Mouse (Mus musculus) frontal cortex, postnatal 10 days (tissue): Measurements from ENCODE around the gene Spop.

Experiments
- DNase-seq, 2 experiments: peaks; one replicate each; pipeline ENCODE4 v3.0.0; 2022; ENCODE audit warnings: low spot score in 2 of 2, mixed read lengths in 1 of 2

The Spop gene

GRCm38 (mm10) chr11:95519996-95520395 is 106.1 kb downstream of the Spop start:
- no peak for DNase-seq

DNA sequence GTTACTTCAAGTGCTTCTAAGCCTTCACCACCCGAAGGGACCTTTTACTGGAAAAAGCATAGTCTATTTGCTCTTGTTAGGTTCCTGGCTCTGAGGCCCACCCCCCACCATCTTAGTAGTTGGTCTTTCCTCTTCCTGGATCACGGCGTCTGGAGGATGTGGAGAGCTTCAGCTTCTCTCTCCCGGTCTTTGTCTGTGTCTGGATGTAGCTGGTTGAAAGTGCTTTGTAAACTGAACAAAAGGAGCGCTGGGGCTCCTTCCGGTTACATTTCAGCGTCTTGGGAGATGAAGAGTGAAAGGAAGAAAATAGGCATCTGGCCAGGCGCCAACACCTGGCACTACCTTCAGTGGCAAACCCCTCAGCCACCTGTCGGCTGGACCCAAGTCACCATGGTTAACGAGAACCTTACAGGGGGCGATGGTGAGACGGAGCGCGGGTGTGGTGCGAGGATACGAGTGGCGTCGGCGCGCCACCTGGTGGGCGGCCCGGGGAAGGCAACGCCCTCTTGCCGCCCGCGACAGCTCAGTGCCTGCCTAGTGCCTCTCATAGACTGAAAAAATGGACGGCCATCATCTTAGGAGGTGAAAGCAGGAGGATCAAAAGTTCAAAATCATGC is 106.7 kb downstream of the Spop start:
- peak; percentile 70 to 83 for DNase-seq

- peak in 1 of 2 experiments; percentile 78 for DNase-seq
Measured at GRCm38 (mm10) chr11:95521563-95521962, 107.7 kb downstream of the Spop start.

- DNase-seq, result no peak
Measured at GRCm38 (mm10) chr11:95527307-95527706, 113.4 kb downstream of the Spop start.

GRCm38 (mm10) chr11:95528231-95528630 is 114.4 kb downstream of the Spop start:
- DNase-seq, result no peak

DNA sequence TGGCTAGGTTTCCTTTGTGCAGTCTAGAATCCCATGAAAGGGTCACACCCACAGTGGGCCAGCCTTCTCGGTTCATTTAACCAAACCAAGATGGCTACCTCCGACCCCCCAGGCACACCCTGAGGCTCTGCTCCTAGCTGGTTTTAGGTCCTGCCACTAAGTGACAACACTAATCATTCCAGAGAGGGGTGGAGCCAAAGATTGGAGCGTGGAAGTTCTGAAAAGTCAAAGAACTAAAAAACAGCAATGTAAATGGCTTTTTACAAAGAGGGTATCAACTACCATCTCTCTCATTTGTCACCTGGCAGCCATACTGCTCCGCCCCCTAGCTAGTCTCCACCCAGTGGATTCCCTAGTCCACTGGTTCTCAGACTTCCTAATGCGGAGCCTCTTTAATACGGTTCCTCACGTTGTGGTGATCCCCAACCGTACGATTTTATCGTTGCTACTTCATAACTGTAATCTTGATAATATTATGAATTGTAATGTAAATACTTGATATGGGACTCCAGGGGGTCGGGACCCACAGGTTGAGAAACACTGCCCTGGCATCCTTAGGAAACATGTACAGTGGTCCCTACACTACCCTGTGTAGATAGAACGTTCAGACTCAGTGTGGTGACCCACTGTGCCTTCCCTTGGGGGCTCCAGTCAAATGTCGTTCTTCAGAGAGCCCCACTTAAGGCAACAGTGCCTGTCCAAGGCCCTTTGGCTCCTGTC is 118.6 kb downstream of the Spop start:
- DNase-seq, result no peak

DNA sequence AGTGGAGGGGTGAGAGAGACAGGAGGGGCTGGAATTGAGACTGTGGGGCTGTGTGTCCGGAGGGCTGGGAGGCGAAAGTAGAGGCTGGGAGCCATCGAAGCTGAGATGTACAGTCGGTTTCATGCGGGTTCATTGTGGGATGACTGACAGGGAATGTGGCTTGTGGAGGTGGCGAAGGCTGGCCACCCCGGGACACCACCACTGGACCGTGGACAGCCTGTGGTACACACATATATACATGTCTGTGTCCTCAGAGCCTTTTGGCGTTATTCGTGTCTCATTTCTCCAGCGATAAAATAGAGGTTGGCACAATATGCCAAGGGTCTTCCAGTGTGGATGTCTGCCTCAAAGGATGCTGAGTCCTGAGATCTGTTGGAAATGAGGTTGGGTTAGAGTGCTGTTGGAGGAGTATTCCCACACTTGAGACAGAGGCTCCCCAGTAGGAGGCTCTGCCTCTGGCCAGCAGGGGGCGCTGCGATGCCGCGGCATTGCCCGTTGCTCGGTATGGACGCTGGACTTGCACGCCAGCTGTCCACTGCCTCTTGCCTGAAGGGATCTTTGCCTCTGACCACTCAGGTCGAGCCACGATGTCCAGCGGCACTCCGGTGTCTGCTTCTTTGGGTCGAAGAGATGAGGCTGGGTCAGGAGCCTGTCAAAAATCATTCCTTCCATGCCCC is 119.7 kb downstream of the Spop start:
- peak; percentile 55 to 83 for DNase-seq

- no peak for DNase-seq
Measured at GRCm38 (mm10) chr11:95538378-95539104, 124.7 kb downstream of the Spop start.

DNA sequence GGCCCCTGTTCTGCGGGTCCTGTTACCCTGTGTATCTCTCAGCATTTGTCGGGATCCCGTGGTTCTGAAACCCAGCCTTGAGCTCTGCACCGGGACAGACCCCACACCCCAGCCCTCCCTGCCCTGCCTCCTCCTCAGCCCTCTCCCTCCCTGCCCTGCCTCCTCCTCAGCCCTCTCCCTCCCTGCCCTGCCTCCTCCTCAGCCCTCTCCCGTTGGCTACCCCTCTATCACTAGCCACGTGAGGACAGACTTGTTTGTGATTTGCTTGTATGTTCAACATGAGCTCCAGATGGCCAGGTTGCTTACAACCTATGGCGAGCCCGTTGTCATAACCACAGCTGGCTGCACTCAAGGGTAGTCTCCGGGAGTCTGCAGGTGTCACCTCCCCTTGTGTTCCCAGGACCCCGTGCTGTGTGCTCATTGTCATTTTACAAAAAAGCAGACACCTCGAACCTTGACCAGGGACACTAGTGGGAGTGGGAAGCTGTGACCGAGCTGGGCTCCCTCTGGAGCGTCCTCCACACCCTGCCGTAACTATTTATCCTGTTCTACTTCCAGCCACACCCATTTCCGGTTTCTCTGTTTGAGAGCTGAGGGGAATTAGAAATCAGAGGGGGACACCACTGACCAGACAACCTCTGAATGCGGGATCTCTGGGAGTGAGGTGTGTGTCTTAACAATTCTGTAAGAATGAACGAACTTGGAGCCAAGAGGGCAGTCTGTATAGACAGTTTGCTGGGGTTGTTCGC is 126.9 kb downstream of the Spop start:
- DNase-seq, result no peak
